Mouse (Mus musculus): ENCODE data around the gene Sgta. TPM values are rescaled to one million over a fixed set of nuclear protein-coding genes. Genes with fewer than 3 reads are reported as not detected.

The Sgta gene
- polyA plus RNA-seq, 1 experiment from 2014 or later = 162 TPM

- no peaks in the 10 kb centered on the region for H3K27me3 ChIP-seq (ENCODE audit: control insufficient read depth, insufficient read depth, low read length)
- no peak overlapping the region for H3K27ac ChIP-seq (ENCODE audit: low read length)
- no peak overlapping the region for H3K4me3 ChIP-seq (ENCODE audit: low read depth, low read length)
- no peak overlapping the region for H3K4me2 ChIP-seq (replicated peaks; ENCODE audit: low read depth, low read length)
- H3K36me3 ChIP-seq (ENCODE audit: control insufficient read depth, insufficient read depth, low read length) = peaks cover 9% of the 10 kb centered on the region; the same call in 1 of the 2 replicates
- no peak for ATAC-seq (ENCODE audit: insufficient number of reproducible peaks, insufficient read depth, low FRiP score, low read depth)
- H3K9ac ChIP-seq (replicated peaks; ENCODE audit: low read depth, low read length) = no peak overlapping the region
- H3K9me3 ChIP-seq (ENCODE audit: control insufficient read depth, low read depth, low read length) = no peaks in the 10 kb centered on the region
- peaks cover 4% of the 10 kb centered on the region; the same call in 1 of the 2 replicates for H3K4me1 ChIP-seq (ENCODE audit: control insufficient read depth, insufficient read depth, low read length)
Measured at GRCm38 (mm10) chr10:81028219-81028618, 31.8 kb downstream of the Sgta start.

- peaks cover 9% of the 10 kb centered on the region; the same call in 1 of the 2 replicates for H3K36me3 ChIP-seq (ENCODE audit: control insufficient read depth, insufficient read depth, low read length)
- H3K9me3 ChIP-seq (ENCODE audit: control insufficient read depth, low read depth, low read length) = no peaks in the 10 kb centered on the region
- H3K9ac ChIP-seq (replicated peaks; ENCODE audit: low read depth, low read length) = no peak overlapping the region
- no peak overlapping the region for H3K27ac ChIP-seq (ENCODE audit: low read length)
- WGBS = 75% methylated on average over 4 of the region's 4 CpGs
- H3K4me1 ChIP-seq (ENCODE audit: control insufficient read depth, insufficient read depth, low read length) = peaks cover 4% of the 10 kb centered on the region; the same call in 1 of the 2 replicates
- H3K27me3 ChIP-seq (ENCODE audit: control insufficient read depth, insufficient read depth, low read length) = peaks cover 2% of the 10 kb centered on the region; the same call in 1 of the 2 replicates
- ATAC-seq (ENCODE audit: insufficient number of reproducible peaks, insufficient read depth, low FRiP score, low read depth) = no peak
- H3K4me2 ChIP-seq (replicated peaks; ENCODE audit: low read depth, low read length) = no peak overlapping the region
- H3K4me3 ChIP-seq (ENCODE audit: low read depth, low read length) = no peak overlapping the region
Measured at GRCm38 (mm10) chr10:81027331-81027730, 32.6 kb downstream of the Sgta start.

- no peak overlapping the region for H3K4me2 ChIP-seq (replicated peaks; ENCODE audit: low read depth, low read length)
- no peak overlapping the region for H3K9ac ChIP-seq (replicated peaks; ENCODE audit: low read depth, low read length)
- H3K9me3 ChIP-seq (ENCODE audit: control insufficient read depth, low read depth, low read length) = no peaks in the 10 kb centered on the region
- 95% methylated on average over 5 of the region's 5 CpGs for WGBS
- H3K4me3 ChIP-seq (ENCODE audit: low read depth, low read length) = no peak overlapping the region
- peaks cover 7% of the 10 kb centered on the region; the same call in 1 of the 2 replicates for H3K27me3 ChIP-seq (ENCODE audit: control insufficient read depth, insufficient read depth, low read length)
- no peak overlapping the region for H3K27ac ChIP-seq (ENCODE audit: low read length)
- peaks cover 9% of the 10 kb centered on the region; the same call in 1 of the 2 replicates for H3K36me3 ChIP-seq (ENCODE audit: control insufficient read depth, insufficient read depth, low read length)
- no peak for ATAC-seq (ENCODE audit: insufficient number of reproducible peaks, insufficient read depth, low FRiP score, low read depth)
- peaks cover 4% of the 10 kb centered on the region; the same call in 1 of the 2 replicates for H3K4me1 ChIP-seq (ENCODE audit: control insufficient read depth, insufficient read depth, low read length)
Measured at GRCm38 (mm10) chr10:81026857-81027256, 33.1 kb downstream of the Sgta start.

- peaks cover 1% of the 10 kb centered on the region; the same call in 1 of the 2 replicates for H3K36me3 ChIP-seq (ENCODE audit: control insufficient read depth, insufficient read depth, low read length)
- H3K4me3 ChIP-seq (ENCODE audit: low read depth, low read length) = peak within 1 kb of the TSS; percentile 13; the same call in 1 of the 2 replicates
- no peaks in the 10 kb centered on the region for H3K9me3 ChIP-seq (ENCODE audit: control insufficient read depth, low read depth, low read length)
- H3K9ac ChIP-seq (replicated peaks; ENCODE audit: low read depth, low read length) = no peak within 1 kb of the TSS
- ATAC-seq (ENCODE audit: insufficient number of reproducible peaks, insufficient read depth, low FRiP score, low read depth) = no peak
- H3K4me2 ChIP-seq (replicated peaks; ENCODE audit: low read depth, low read length) = peak within 1 kb of the TSS; percentile 51
- WGBS = 41% methylated on average over 12 of the region's 12 CpGs
- no peak within 1 kb of the TSS for H3K27ac ChIP-seq (ENCODE audit: low read length)
- peaks cover 8% of the 10 kb centered on the region; the same call in 1 of the 2 replicates for H3K27me3 ChIP-seq (ENCODE audit: control insufficient read depth, insufficient read depth, low read length)
- H3K4me1 ChIP-seq (ENCODE audit: control insufficient read depth, insufficient read depth, low read length) = peaks cover 4% of the 10 kb centered on the region; the same call in 1 of the 2 replicates
Measured at GRCm38 (mm10) chr10:81025639-81026275, 34.2 kb downstream of the Sgta start, which contains the start of gene Diras1. Diras1 (minus strand) TSS chr10:81025662.

GRCm38 (mm10) chr10:81025047-81025621 lies 34.8 kb downstream of the Sgta start:
- 3% methylated on average over 37 of the region's 43 CpGs for WGBS
- Histone ChIP-seq H3K9ac (replicated peaks; ENCODE audit: low read depth, low read length) (no peak overlapping the region), H3K9me3 (ENCODE audit: control insufficient read depth, low read depth, low read length) (no peaks in the 10 kb centered on the region), H3K4me2 (replicated peaks; ENCODE audit: low read depth, low read length) (peak overlapping the region; percentile 51), H3K27ac (ENCODE audit: low read length) (no peak overlapping the region), H3K4me1 (ENCODE audit: control insufficient read depth, insufficient read depth, low read length) (peaks cover 4% of the 10 kb centered on the region; the same call in 1 of the 2 replicates), H3K36me3 (ENCODE audit: control insufficient read depth, insufficient read depth, low read length) (no peaks in the 10 kb centered on the region), H3K4me3 (ENCODE audit: low read depth, low read length) (peak overlapping the region; percentile 13; the same call in 1 of the 2 replicates), H3K27me3 (ENCODE audit: control insufficient read depth, insufficient read depth, low read length) (peaks cover 8% of the 10 kb centered on the region; the same call in 1 of the 2 replicates)
- no peak for ATAC-seq (ENCODE audit: insufficient number of reproducible peaks, insufficient read depth, low FRiP score, low read depth)

GRCm38 (mm10) chr10:81024346-81024937 lies 35.5 kb downstream of the Sgta start:
- Histone ChIP-seq H3K36me3 (ENCODE audit: control insufficient read depth, insufficient read depth, low read length) (no peaks in the 10 kb centered on the region), H3K4me3 (ENCODE audit: low read depth, low read length) (no peak overlapping the region), H3K27ac (ENCODE audit: low read length) (no peak overlapping the region), H3K4me1 (ENCODE audit: control insufficient read depth, insufficient read depth, low read length) (peaks cover 4% of the 10 kb centered on the region; the same call in 1 of the 2 replicates), H3K4me2 (replicated peaks; ENCODE audit: low read depth, low read length) (no peak overlapping the region), H3K9me3 (ENCODE audit: control insufficient read depth, low read depth, low read length) (no peaks in the 10 kb centered on the region), H3K9ac (replicated peaks; ENCODE audit: low read depth, low read length) (no peak overlapping the region), H3K27me3 (ENCODE audit: control insufficient read depth, insufficient read depth, low read length) (peaks cover 8% of the 10 kb centered on the region; the same call in 1 of the 2 replicates)
- WGBS = 74% methylated on average over 5 of the region's 5 CpGs
- no peak for ATAC-seq (ENCODE audit: insufficient number of reproducible peaks, insufficient read depth, low FRiP score, low read depth)

GRCm38 (mm10) chr10:81022744-81023143 lies 37.2 kb downstream of the Sgta start:
- Histone ChIP-seq H3K4me2 (replicated peaks; ENCODE audit: low read depth, low read length) (no peak overlapping the region), H3K36me3 (ENCODE audit: control insufficient read depth, insufficient read depth, low read length) (no peaks in the 10 kb centered on the region), H3K4me1 (ENCODE audit: control insufficient read depth, insufficient read depth, low read length) (peaks cover 4% of the 10 kb centered on the region; the same call in 1 of the 2 replicates), H3K27me3 (ENCODE audit: control insufficient read depth, insufficient read depth, low read length) (peaks cover 8% of the 10 kb centered on the region; the same call in 1 of the 2 replicates), H3K9me3 (ENCODE audit: control insufficient read depth, low read depth, low read length) (no peaks in the 10 kb centered on the region), H3K27ac (ENCODE audit: low read length) (no peak overlapping the region), H3K4me3 (ENCODE audit: low read depth, low read length) (no peak overlapping the region), H3K9ac (replicated peaks; ENCODE audit: low read depth, low read length) (no peak overlapping the region)
- WGBS = 57% methylated on average over 8 of the region's 8 CpGs
- no peak for ATAC-seq (ENCODE audit: insufficient number of reproducible peaks, insufficient read depth, low FRiP score, low read depth)

- Histone ChIP-seq H3K4me2 (replicated peaks; ENCODE audit: low read depth, low read length) (no peak overlapping the region), H3K9me3 (ENCODE audit: control insufficient read depth, low read depth, low read length) (no peaks in the 10 kb centered on the region), H3K27me3 (ENCODE audit: control insufficient read depth, insufficient read depth, low read length) (peaks cover 8% of the 10 kb centered on the region; the same call in 1 of the 2 replicates), H3K4me3 (ENCODE audit: low read depth, low read length) (no peak overlapping the region), H3K27ac (ENCODE audit: low read length) (no peak overlapping the region), H3K4me1 (ENCODE audit: control insufficient read depth, insufficient read depth, low read length) (peaks cover 4% of the 10 kb centered on the region; the same call in 1 of the 2 replicates), H3K9ac (replicated peaks; ENCODE audit: low read depth, low read length) (no peak overlapping the region), H3K36me3 (ENCODE audit: control insufficient read depth, insufficient read depth, low read length) (no peaks in the 10 kb centered on the region)
- WGBS = 8% methylated on average over 26 of the region's 26 CpGs
- no peak for ATAC-seq (ENCODE audit: insufficient number of reproducible peaks, insufficient read depth, low FRiP score, low read depth)
Measured at GRCm38 (mm10) chr10:81021547-81022110, 38.4 kb downstream of the Sgta start.
